Mouse (Mus musculus): Measurements from ENCODE around the gene Atg9b. TPM values are rescaled to one million over a fixed set of nuclear protein-coding genes. Genes with fewer than 3 reads are reported as not detected.

Atg9b gene
- total and polyA plus RNA-seq, 3 experiments = 0.89 to 2.2 (median 1.1) TPM

DNA sequence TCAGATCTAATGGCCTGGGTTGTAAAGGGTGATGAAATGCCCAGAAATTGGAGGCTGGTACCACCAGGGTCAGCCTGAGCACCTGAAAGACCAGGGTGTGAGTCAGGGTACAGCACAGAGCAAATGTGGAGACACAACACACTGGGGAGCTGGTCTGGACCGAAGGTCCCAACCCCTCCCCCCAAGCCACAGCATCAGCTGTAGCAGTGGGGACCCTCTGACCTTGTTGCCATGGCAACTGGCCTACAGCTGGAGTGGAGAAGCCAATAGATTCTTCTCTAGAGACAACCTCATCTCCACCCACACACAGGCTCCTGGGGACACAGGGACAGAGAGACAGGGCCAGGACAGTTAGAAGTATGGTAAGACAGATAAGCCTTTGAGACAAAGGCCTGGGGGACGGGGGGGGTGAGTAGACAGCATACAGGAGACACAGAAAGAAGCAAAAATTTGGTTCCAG lies 47.9 kb downstream of the Atg9b start:
- H3K27me3 ChIP-seq (ENCODE audit: control insufficient read depth, insufficient read depth, low read length) = no peaks in the 10 kb centered on the region
- H3K9ac ChIP-seq (ENCODE audit: low read depth, low read length) = no peak overlapping the region
- no peak overlapping the region for H3K4me3 ChIP-seq
- peaks cover 21% of the 10 kb centered on the region for H3K4me1 ChIP-seq (ENCODE audit: control insufficient read depth, insufficient read depth, low read length)
- intact Hi-C loops (cut with DNase I) = no loop called here
- DNase-seq = no peak
- 27% methylated on average over 2 of the region's 2 CpGs for WGBS
- TF ChIP-seq POLR2A (IDR thresholded peaks at IDR 0.05; ENCODE audit: insufficient read depth, low read depth, low read length) = no peak
- no peak for TF ChIP-seq CTCF (IDR thresholded peaks at IDR 0.05)
- no peak for TF ChIP-seq EP300 (IDR thresholded peaks at IDR 0.05; ENCODE audit: insufficient read depth, low read depth, low read length)
- no peaks in the 10 kb centered on the region for H3K79me2 ChIP-seq (replicated peaks; ENCODE audit: control insufficient read depth, insufficient read depth, low read length)
- no peak overlapping the region for H3K27ac ChIP-seq
- 0 out of 2 replicates have a peak, but pooled peaks cover 2% of the 10 kb centered on the region for H3K36me3 ChIP-seq (ENCODE audit: control insufficient read depth, insufficient read depth, low read length)

DNA sequence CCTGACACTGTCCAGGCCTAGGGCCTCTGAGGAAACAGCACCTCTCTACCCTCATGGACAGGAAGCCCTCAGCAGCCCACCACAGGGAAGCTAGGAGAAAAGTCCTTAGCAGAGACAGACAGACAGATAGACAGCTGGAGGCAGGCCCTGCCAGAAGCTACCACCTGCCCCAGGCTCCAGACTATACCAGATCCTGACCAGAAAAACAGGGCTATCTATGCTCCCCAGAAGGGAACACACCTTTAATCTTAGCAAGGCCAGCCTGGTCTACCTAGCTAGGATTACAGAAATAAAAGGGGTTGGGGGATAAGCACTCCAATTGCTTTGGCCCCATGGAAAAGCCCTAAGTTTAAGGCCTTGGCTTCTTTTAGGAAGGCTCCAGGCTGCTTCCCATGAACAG lies 48.6 kb downstream of the Atg9b start:
- TF ChIP-seq EP300 (IDR thresholded peaks at IDR 0.05; ENCODE audit: insufficient read depth, low read depth, low read length) (no peak), POLR2A (IDR thresholded peaks at IDR 0.05; ENCODE audit: insufficient read depth, low read depth, low read length) (no peak), CTCF (IDR thresholded peaks at IDR 0.05) (no peak)
- no peaks in the 10 kb centered on the region for H3K79me2 ChIP-seq (replicated peaks; ENCODE audit: control insufficient read depth, insufficient read depth, low read length)
- DNase-seq = no peak
- H3K4me1 ChIP-seq (ENCODE audit: control insufficient read depth, insufficient read depth, low read length) = peaks cover 18% of the 10 kb centered on the region
- no peak overlapping the region for H3K4me3 ChIP-seq
- H3K36me3 ChIP-seq (ENCODE audit: control insufficient read depth, insufficient read depth, low read length) = 0 out of 2 replicates have a peak, but pooled peaks cover 2% of the 10 kb centered on the region
- H3K9ac ChIP-seq (ENCODE audit: low read depth, low read length) = no peak overlapping the region
- intact Hi-C loops (cut with DNase I) = no loop called here
- no peak overlapping the region; the same call in 1 of the 2 replicates for H3K27ac ChIP-seq
- H3K27me3 ChIP-seq (ENCODE audit: control insufficient read depth, insufficient read depth, low read length) = no peaks in the 10 kb centered on the region

DNA sequence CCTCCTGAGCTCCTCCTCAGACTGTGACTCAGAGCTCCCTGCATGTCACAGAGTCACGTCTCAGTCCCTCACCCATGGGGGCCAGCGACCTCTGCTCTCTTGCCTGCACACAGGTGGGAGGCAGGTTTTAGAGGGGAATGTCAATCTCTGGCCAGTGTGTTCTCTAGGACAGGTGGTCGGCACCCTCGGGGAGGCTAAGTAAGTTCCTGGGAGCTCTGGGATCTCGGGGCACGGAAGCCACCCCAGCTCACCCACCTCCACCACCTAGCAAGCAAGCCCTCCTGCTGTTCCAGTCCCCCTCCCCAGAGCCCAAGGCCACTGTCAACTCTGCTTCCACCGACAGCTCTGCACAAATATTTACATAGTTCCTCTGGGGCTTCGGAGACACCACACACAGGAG lies 49.0 kb downstream of the Atg9b start:
- no peaks in the 10 kb centered on the region for H3K27me3 ChIP-seq (ENCODE audit: control insufficient read depth, insufficient read depth, low read length)
- no peak overlapping the region for H3K4me3 ChIP-seq
- 0 out of 2 replicates have a peak, but pooled peaks cover 2% of the 10 kb centered on the region for H3K36me3 ChIP-seq (ENCODE audit: control insufficient read depth, insufficient read depth, low read length)
- 63% methylated on average over 8 of the region's 8 CpGs for WGBS
- DNase-seq = no peak
- intact Hi-C loops (cut with DNase I) = no loop called here
- peak overlapping the region; percentile 7; the same call in 1 of the 2 replicates for H3K27ac ChIP-seq
- peak overlapping the region; percentile 8; the same call in 1 of the 2 replicates for H3K9ac ChIP-seq (ENCODE audit: low read depth, low read length)
- TF ChIP-seq CTCF (IDR thresholded peaks at IDR 0.05) (no peak), EP300 (IDR thresholded peaks at IDR 0.05; ENCODE audit: insufficient read depth, low read depth, low read length) (no peak), POLR2A (IDR thresholded peaks at IDR 0.05; ENCODE audit: insufficient read depth, low read depth, low read length) (no peak)
- no peaks in the 10 kb centered on the region for H3K79me2 ChIP-seq (replicated peaks; ENCODE audit: control insufficient read depth, insufficient read depth, low read length)
- peaks cover 22% of the 10 kb centered on the region for H3K4me1 ChIP-seq (ENCODE audit: control insufficient read depth, insufficient read depth, low read length)

DNA sequence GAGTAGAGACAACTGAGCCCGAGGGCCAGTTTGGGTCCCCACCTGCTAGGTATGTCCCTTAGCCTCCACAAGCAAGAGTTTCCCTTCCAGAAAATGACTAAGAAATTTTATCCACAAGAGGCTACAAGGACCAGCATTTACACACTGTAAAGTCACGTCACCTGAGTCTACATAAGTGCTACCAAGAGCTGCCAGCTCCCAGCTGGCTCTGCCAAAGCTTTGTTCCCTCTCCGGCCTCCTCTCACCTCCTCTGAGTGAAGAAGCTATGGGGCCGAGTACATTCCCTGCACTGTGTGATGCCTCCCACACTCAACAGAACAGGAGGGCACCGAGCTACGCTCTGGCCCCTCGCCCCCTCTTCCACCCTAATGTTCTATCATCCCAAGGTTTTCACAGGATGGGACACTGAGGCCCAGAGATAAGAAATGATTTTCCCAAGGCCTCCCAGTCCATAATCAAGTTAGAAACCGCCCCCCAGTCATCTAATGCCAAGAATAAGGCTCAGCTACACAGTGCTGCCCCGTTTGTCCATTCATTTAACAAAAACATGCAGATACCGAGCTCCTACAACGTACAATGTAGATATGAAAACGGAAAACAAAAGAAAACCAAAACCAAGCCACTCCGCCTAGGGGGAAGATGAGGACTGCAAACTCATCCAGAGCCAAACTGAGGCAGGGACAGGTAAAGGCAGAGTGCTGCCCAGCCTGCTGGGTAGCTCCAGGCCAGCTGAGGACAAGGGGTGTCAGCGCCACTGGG lies 49.6 kb downstream of the Atg9b start:
- Histone ChIP-seq H3K27ac (peak overlapping the region; percentile 7; the same call in 1 of the 2 replicates), H3K4me3 (no peak overlapping the region), H3K36me3 (ENCODE audit: control insufficient read depth, insufficient read depth, low read length) (0 out of 2 replicates have a peak, but pooled peaks cover 2% of the 10 kb centered on the region), H3K27me3 (ENCODE audit: control insufficient read depth, insufficient read depth, low read length) (no peaks in the 10 kb centered on the region), H3K4me1 (ENCODE audit: control insufficient read depth, insufficient read depth, low read length) (peaks cover 26% of the 10 kb centered on the region), H3K9ac (ENCODE audit: low read depth, low read length) (peak overlapping the region; percentile 8; the same call in 1 of the 2 replicates), H3K79me2 (replicated peaks; ENCODE audit: control insufficient read depth, insufficient read depth, low read length) (no peaks in the 10 kb centered on the region)
- intact Hi-C loops (cut with DNase I) = no loop called here
- 57% methylated on average over 14 of the region's 14 CpGs for WGBS
- peak in 1 of 2 experiments; percentile 33 for DNase-seq
- TF ChIP-seq CTCF (IDR thresholded peaks at IDR 0.05) (no peak), EP300 (IDR thresholded peaks at IDR 0.05; ENCODE audit: insufficient read depth, low read depth, low read length) (no peak), POLR2A (IDR thresholded peaks at IDR 0.05; ENCODE audit: insufficient read depth, low read depth, low read length) (no peak)

DNA sequence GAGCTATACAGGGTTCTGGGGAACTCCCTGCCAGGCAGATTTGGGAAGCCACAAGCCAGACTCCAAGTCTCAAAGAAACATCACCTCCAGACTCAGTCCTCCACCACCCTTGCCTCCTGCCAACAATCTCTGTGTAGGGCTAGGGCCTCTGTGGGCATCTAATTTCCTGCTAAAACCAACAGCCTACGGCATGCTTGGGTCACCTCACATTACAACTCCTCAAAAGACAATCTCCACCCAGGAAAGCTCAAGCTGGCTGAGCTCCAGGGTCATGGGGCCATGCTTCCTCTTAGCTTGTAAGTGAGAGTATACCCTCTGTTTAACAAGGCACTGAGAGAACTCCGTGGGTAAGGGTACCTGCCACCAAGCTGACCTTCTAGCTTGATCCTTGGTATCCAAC lies 54.1 kb downstream of the Atg9b start:
- H3K79me2 ChIP-seq (replicated peaks; ENCODE audit: control insufficient read depth, insufficient read depth, low read length) = no peaks in the 10 kb centered on the region
- H3K4me3 ChIP-seq = no peak overlapping the region
- H3K4me1 ChIP-seq (ENCODE audit: control insufficient read depth, insufficient read depth, low read length) = peaks cover 21% of the 10 kb centered on the region
- H3K27me3 ChIP-seq (ENCODE audit: control insufficient read depth, insufficient read depth, low read length) = no peaks in the 10 kb centered on the region
- peak in 1 of 2 experiments; percentile 25 for DNase-seq
- H3K36me3 ChIP-seq (ENCODE audit: control insufficient read depth, insufficient read depth, low read length) = no peaks in the 10 kb centered on the region
- intact Hi-C loops (cut with DNase I) = loop anchor here (2.0 kb wide), 2 partner anchors 15 to 55 kb away; partner anchors contain the start of genes Abcb8 and Atg9b
- no peak for TF ChIP-seq CTCF (IDR thresholded peaks at IDR 0.05)
- TF ChIP-seq POLR2A (IDR thresholded peaks at IDR 0.05; ENCODE audit: insufficient read depth, low read depth, low read length) = no peak
- TF ChIP-seq EP300 (IDR thresholded peaks at IDR 0.05; ENCODE audit: insufficient read depth, low read depth, low read length) = no peak
- 9% methylated on average over 2 of the region's 2 CpGs for WGBS
- H3K9ac ChIP-seq (ENCODE audit: low read depth, low read length) = no peak overlapping the region
- peak overlapping the region; percentile 29 for H3K27ac ChIP-seq

DNA sequence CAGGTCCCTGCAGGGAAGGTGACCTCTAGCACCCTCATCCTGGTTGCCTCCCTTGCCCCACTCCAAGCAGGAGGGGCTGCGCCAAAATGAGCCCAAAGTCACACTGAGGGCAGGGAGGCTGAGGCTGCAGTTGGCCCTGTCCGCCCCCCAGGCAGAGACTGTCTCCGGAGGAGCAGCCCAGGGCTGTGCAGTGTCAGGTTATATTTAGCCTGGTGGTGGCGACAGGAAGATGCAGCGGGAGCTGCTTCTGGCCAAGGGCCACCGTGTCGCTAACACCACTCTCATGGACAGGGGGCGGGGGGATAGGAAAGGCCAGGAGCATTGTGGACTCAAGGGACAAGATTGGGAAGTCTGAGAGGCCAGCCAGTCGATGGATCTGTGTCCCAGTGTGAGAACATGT lies 54.6 kb downstream of the Atg9b start:
- DNase-seq = peak; percentile 67 to 79
- Histone ChIP-seq H3K4me1 (ENCODE audit: control insufficient read depth, insufficient read depth, low read length) (peaks cover 21% of the 10 kb centered on the region), H3K79me2 (replicated peaks; ENCODE audit: control insufficient read depth, insufficient read depth, low read length) (no peaks in the 10 kb centered on the region), H3K4me3 (no peak overlapping the region), H3K9ac (ENCODE audit: low read depth, low read length) (no peak overlapping the region), H3K36me3 (ENCODE audit: control insufficient read depth, insufficient read depth, low read length) (no peaks in the 10 kb centered on the region), H3K27me3 (ENCODE audit: control insufficient read depth, insufficient read depth, low read length) (no peaks in the 10 kb centered on the region), H3K27ac (peak overlapping the region; percentile 71)
- 6% methylated on average over 9 of the region's 9 CpGs for WGBS
- TF ChIP-seq POLR2A (IDR thresholded peaks at IDR 0.05; ENCODE audit: insufficient read depth, low read depth, low read length) (no peak), EP300 (IDR thresholded peaks at IDR 0.05; ENCODE audit: insufficient read depth, low read depth, low read length) (peak; percentile 46; the same call in 1 of the 2 replicates), CTCF (IDR thresholded peaks at IDR 0.05) (peak; percentile 51)
- intact Hi-C loops (cut with DNase I) = loop anchor here (2.0 kb wide), 2 partner anchors 15 to 55 kb away; partner anchors contain the start of genes Abcb8 and Atg9b
